Mouse (Mus musculus) heart, embryonic 15.5 days (tissue): ENCODE data around the gene Gskip. TPM values are rescaled to one million over a fixed set of nuclear protein-coding genes. Genes with fewer than 3 reads are reported as not detected.

Source experiments
- ATAC-seq: fragments of 200-750 bp; cut with Nextera tagmentation; replicated peaks from 2 replicates; pipeline ENCODE4 v1.8.0; 2017; ENCODE audit warnings: low read depth, moderate TSS enrichment; ENCODE audit not compliant: insufficient number of reproducible peaks, insufficient read depth, low FRiP score
- H3K27ac ChIP-seq: fragments of 300-500 bp; sonication (generic); 2 replicates; pipeline ENCODE4 v1.5.1; 2015; ENCODE audit warnings: mild to moderate bottlenecking, inconsistent platforms
- H3K27me3 ChIP-seq: fragments of 300-500 bp; sonication (generic); 2 replicates; pipeline ENCODE4 v1.6.1; 2015; ENCODE audit warnings: inconsistent platforms
- H3K36me3 ChIP-seq: fragments of 300-500 bp; sonication (generic); 2 replicates; pipeline ENCODE4 v1.6.1; 2015; ENCODE audit warnings: mild to moderate bottlenecking, inconsistent platforms
- H3K4me1 ChIP-seq: fragments of 300-500 bp; sonication (generic); replicated peaks from 2 replicates; pipeline ENCODE4 v1.6.1; 2015; ENCODE audit warnings: inconsistent platforms
- H3K4me2 ChIP-seq: fragments of 300-500 bp; sonication (generic); 2 replicates; pipeline ENCODE4 v1.6.1; 2015; ENCODE audit warnings: inconsistent platforms, mild to moderate bottlenecking, moderate library complexity
- H3K4me3 ChIP-seq: fragments of 300-500 bp; sonication (generic); 2 replicates; pipeline ENCODE4 v1.5.1; 2015; ENCODE audit warnings: mild to moderate bottlenecking, inconsistent platforms
- H3K9ac ChIP-seq: fragments of 300-500 bp; sonication (generic); 2 replicates; pipeline ENCODE4 v1.6.1; 2015; ENCODE audit warnings: mild to moderate bottlenecking, inconsistent platforms
- H3K9me3 ChIP-seq: fragments of 300-500 bp; sonication (generic); replicated peaks from 2 replicates; pipeline ENCODE4 v1.6.1; 2016; ENCODE audit warnings: inconsistent platforms
- WGBS: fragments of 180-500 bp; shearing (Covaris S2); methylation state at CpG from one replicate; pipeline ENCODE4 v1.1.7; 2015; ENCODE audit warnings: mixed read lengths; 5-methylcytosine and 5-hydroxymethylcytosine counted together
- polyA plus RNA-seq: library from polyadenylated mRNA; unstranded; fragments of >200 nt; fragmentation: Nextera tagmentation; extraction: Ambion mirVana; gene quantifications from 2 replicates; pipeline ENCODE4 v1.2.1, GENCODE M21; 2015

Gskip gene
- polyA plus RNA-seq, 1 experiment from 2014 or later: 19.9 TPM

DNA sequence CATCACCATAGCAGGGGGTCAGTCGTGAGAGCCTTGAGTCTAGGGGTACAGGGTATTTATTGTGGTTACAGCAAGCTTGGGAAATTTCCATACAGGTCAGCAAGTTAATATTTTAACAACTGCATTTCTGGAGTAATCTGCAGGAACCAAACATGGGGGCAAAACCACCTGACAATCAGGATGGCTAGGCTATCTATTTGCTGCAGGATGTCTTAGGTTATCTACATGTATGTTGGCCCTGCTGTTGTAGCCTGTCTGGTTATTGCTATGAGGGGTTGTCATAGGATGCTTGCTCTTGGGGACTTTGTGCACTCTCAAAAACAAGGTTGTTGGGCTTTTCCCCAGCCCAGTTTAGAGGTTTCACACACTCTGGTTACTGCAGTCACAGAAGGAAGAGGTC lies 40.0 kb downstream of the Gskip start:
- no peaks in the 10 kb centered on the region for H3K4me1 ChIP-seq
- no peak overlapping the region for H3K27ac ChIP-seq
- ATAC-seq: no peak
- no peaks in the 10 kb centered on the region for H3K9me3 ChIP-seq
- H3K36me3 ChIP-seq: no peaks in the 10 kb centered on the region
- H3K27me3 ChIP-seq: 0 out of 2 replicates have a peak, but pooled peaks cover 3% of the 10 kb centered on the region
- WGBS: 42% methylated on average over 1 of the region's 1 CpGs
- no peak overlapping the region for H3K9ac ChIP-seq
- H3K4me2 ChIP-seq: no peak overlapping the region
- H3K4me3 ChIP-seq: no peak overlapping the region

DNA sequence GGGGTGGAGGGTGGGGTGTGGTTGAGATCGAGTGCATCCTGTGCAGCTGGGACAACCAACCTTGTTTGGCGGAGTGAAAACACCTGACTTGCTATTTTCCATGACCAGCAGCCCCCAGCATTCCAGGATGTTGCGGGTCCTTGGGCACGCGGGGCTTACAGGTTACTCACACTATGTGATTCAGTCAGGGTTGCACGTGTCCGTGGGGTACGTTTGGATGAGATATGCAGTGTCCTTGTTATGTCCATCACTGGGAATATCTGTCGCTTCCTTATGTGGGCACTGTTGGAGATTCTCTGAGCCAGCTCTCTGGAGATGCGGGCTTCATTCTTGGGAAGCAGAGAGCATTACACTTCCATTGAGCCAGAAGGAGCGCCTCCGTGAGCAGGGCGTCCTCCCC lies 41.1 kb downstream of the Gskip start:
- no peak overlapping the region for H3K27ac ChIP-seq
- 71% methylated on average over 13 of the region's 13 CpGs for WGBS
- H3K4me3 ChIP-seq: no peak overlapping the region
- H3K36me3 ChIP-seq: no peaks in the 10 kb centered on the region
- no peaks in the 10 kb centered on the region for H3K9me3 ChIP-seq
- no peak for ATAC-seq
- H3K9ac ChIP-seq: no peak overlapping the region
- H3K4me2 ChIP-seq: no peak overlapping the region
- no peaks in the 10 kb centered on the region for H3K4me1 ChIP-seq
- 0 out of 2 replicates have a peak, but pooled peaks cover 3% of the 10 kb centered on the region for H3K27me3 ChIP-seq

DNA sequence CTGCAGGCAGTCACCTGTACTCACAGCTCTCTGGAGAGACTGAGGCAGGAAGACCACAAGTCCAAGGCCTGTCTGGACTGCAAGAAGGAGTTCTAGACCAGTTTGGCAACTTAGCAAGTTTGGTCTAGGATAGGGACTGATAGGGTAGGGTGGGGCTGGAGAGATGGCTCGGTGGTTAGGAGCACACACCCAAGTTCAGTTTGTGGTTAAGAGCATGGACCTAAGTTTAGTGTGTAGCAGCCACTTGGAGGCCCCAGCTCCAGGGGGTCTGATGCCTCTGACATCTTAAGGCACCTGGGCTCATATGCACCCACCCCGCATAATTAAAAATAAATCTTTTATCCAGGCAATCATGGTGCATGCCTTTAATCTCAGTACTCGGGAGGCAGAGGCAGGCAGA lies 42.6 kb downstream of the Gskip start:
- 80% methylated on average over 3 of the region's 3 CpGs for WGBS
- no peak overlapping the region for H3K4me3 ChIP-seq
- no peak overlapping the region for H3K27ac ChIP-seq

DNA sequence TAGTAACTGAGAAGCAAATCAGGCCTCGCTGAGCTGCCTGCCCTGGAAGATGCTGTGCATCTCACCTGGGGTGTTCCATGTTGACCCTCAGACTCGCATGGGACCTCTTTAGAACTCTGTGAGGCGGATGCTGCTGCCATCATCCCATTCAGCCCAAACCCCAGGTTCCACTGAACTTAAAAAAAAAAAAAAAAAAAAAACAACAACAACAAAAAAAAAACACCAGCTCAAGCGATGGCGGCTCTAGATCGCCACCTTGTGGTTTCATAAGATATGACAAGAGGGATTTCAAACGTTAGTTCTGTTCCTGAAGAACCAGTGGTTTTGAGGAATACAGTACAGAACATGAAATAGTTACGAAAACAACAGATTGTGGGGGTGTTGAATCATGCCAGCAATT lies 43.3 kb downstream of the Gskip start:
- Histone ChIP-seq H3K27ac (no peak overlapping the region), H3K27me3 (no peaks in the 10 kb centered on the region), H3K9me3 (no peaks in the 10 kb centered on the region), H3K9ac (no peak overlapping the region), H3K36me3 (no peaks in the 10 kb centered on the region), H3K4me2 (no peak overlapping the region), H3K4me3 (no peak overlapping the region), H3K4me1 (no peaks in the 10 kb centered on the region)
- no peak for ATAC-seq
- WGBS: 27% methylated on average over 8 of the region's 8 CpGs

More for the DNA sequence above, 42.6 kb downstream of the Gskip start:
- ATAC-seq: no peak
- Histone ChIP-seq H3K4me1 (no peaks in the 10 kb centered on the region), H3K9ac (no peak overlapping the region), H3K36me3 (no peaks in the 10 kb centered on the region), H3K9me3 (no peaks in the 10 kb centered on the region), H3K4me2 (no peak overlapping the region), H3K27me3 (0 out of 2 replicates have a peak, but pooled peaks cover 3% of the 10 kb centered on the region)

DNA sequence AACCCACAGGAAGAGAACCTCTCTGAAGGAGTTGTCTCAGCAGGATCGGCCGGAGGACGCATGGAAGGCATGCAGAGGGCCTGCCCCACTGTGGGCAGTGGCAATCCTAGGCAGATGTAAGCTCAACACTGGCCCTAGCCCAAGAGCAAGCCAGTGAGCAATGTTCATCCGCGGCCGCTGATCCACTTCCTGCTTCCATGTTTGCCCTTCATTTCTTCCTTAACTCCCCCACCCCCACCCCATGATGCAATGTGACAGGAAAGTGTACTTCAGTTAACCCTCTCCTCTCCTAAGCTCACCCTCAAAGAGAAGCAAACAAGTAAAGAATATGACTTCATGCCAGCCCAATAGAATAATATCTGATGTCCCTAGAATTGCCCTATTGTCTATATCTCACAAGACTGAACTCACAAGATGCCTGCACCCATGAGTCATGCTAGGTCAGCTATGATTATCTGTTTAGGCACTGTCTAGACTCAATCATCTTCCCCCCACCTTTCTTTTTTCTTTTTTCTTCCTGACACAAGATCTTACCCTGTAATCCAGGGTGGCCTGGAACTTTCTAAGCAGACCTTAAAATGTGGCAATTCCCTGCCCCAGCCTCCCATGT lies 46.3 kb downstream of the Gskip start:
- ATAC-seq: no peak
- no peak overlapping the region for H3K4me3 ChIP-seq
- H3K4me1 ChIP-seq: no peaks in the 10 kb centered on the region
- H3K9me3 ChIP-seq: no peaks in the 10 kb centered on the region
- no peaks in the 10 kb centered on the region for H3K36me3 ChIP-seq
- no peak overlapping the region for H3K9ac ChIP-seq
- H3K27ac ChIP-seq: no peak overlapping the region
- H3K4me2 ChIP-seq: no peak overlapping the region
- WGBS: 74% methylated on average over 6 of the region's 6 CpGs
- H3K27me3 ChIP-seq: no peaks in the 10 kb centered on the region

DNA sequence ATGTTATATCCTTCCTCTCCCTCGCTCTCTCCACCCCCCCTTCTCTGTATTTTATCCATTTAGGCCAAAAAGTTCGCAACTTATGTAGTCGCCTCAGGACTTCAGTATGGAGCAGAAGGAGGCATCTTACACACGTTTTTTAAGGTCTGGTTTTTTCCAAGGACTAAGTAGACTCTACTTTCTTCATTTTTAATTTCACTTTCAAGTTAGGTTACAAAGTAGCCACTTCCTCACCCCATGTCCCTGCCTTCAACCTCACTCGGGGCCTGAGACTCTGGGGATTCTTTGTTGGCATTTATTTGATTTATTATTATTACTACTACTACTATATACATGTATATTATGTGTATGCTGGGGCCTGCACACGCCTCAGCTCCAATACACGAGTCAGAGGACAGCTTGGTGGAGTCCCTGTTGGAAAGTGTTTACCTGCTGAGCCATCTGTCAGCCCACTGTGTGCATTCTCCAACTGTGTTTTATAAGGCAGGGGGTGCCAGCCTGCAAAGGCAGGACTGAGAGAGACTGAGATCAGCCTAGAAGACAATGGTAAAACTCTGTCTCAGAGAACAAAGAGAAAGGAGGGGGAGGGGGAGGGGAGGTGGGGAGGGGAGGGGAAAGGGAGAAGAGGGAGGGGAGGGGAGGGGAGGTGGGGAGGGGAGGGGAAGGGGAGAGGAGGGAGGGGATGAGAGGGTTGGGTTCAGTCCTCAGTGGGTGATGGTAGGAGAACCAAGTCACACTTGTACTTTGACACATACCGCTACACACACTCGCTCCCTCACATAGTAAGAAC lies 48.9 kb downstream of the Gskip start:
- Histone ChIP-seq H3K4me1 (no peaks in the 10 kb centered on the region), H3K36me3 (no peaks in the 10 kb centered on the region), H3K27me3 (no peaks in the 10 kb centered on the region), H3K9me3 (no peaks in the 10 kb centered on the region), H3K27ac (no peak overlapping the region), H3K4me2 (no peak overlapping the region), H3K4me3 (no peak overlapping the region), H3K9ac (no peak overlapping the region)
- ATAC-seq: no peak
- 76% methylated on average over 9 of the region's 9 CpGs for WGBS

DNA sequence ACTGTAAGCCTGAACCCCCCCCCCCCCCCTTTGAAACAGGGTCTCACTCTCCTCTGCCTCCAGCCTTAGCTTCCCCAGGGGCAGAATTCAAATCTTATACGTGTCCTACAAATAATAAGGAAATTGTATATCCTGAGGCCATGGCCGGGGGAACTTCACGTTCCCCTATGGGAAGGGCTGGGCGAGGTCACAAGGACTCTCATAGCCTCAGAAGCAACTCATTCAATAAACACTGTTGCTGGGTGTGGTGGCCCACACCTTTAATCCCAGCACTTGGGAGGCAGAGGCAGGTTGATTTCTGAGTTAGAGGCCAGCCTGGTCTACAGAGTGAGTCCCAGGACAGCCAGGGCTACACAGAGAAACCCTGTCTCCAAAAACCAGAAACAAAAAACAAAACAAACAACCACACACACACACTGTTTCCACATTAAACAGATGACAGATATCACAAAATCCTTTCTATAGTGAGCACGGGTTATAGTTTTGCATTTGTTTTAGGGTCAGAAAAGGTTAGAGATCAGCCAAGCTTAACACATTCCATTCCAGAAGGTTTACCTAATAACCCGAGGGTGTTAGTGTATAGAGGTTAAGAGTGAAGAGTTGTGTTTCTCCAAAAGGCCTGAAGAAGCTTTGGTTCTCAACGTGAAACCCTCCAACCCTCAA lies 50.7 kb downstream of the Gskip start:
- ATAC-seq: no peak
- Histone ChIP-seq H3K36me3 (no peaks in the 10 kb centered on the region), H3K9me3 (no peaks in the 10 kb centered on the region), H3K4me1 (no peaks in the 10 kb centered on the region), H3K4me2 (no peak overlapping the region), H3K9ac (no peak overlapping the region), H3K27me3 (no peaks in the 10 kb centered on the region), H3K27ac (no peak overlapping the region), H3K4me3 (no peak overlapping the region)
- WGBS: 78% methylated on average over 7 of the region's 7 CpGs

DNA sequence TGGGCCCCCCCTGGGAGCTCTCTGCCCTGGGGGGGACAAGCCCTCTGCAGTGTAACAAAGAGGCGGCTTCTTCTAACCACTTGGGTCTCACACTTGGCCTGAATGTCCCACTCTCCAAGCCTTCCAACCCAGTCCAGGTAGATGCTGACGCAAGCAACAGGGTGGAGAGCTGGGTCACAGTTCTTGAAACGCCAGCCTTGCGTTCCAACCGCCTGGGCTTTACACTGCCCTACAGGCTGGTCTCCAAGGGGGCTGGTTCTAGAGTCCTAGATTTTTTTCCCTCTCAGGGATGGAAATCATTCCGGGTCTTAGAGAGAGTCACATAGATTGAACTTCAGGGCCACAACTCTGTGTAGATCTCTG lies 51.2 kb downstream of the Gskip start:
- no peak for ATAC-seq
- Histone ChIP-seq H3K4me2 (no peak overlapping the region), H3K9ac (no peak overlapping the region), H3K4me3 (no peak overlapping the region), H3K27me3 (no peaks in the 10 kb centered on the region), H3K27ac (no peak overlapping the region), H3K36me3 (no peaks in the 10 kb centered on the region), H3K4me1 (no peaks in the 10 kb centered on the region), H3K9me3 (no peaks in the 10 kb centered on the region)
- WGBS: 77% methylated on average over 6 of the region's 6 CpGs

DNA sequence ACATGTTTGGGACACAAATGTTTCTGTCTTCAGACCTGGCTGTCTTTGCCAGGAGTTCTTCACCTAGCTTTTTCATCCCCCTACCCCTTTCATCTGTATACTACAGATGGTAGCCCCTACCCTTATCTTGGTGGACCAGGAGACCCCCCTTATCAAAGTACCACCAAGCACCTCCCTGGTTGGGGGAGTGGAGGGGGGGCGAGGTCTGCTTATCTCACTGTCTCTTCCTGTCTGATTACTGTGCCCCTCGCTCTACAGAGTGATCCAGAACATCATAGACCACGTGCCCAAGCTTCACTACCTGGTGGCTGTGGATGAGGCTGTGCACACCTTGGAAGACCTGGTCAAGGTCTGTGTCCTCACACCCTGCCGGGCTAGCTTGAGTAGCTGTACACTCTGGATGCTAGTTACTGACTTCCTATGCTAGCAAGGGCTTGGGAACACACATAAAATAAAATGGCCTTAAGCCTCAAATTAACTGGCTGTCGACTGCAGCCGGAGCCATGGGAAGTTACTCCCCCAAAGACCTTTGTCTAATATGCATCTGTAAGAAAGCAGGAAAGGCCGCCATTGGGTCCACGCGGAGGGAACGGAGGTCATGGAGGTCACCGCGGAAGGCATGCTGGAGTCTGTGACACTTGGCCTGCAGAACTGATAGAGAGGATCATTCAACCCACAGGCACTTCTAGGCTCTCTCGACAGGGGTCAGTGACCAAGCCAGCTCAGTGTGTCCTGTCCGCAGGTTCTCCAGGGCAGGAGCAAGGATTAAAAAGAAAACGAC lies 53.9 kb downstream of the Gskip start:
- WGBS: 66% methylated on average over 15 of the region's 15 CpGs
- Histone ChIP-seq H3K4me3 (no peak overlapping the region), H3K36me3 (no peaks in the 10 kb centered on the region), H3K9me3 (no peaks in the 10 kb centered on the region), H3K4me1 (no peaks in the 10 kb centered on the region), H3K27me3 (no peaks in the 10 kb centered on the region), H3K27ac (no peak overlapping the region), H3K9ac (no peak overlapping the region), H3K4me2 (no peak overlapping the region)
- ATAC-seq: no peak

DNA sequence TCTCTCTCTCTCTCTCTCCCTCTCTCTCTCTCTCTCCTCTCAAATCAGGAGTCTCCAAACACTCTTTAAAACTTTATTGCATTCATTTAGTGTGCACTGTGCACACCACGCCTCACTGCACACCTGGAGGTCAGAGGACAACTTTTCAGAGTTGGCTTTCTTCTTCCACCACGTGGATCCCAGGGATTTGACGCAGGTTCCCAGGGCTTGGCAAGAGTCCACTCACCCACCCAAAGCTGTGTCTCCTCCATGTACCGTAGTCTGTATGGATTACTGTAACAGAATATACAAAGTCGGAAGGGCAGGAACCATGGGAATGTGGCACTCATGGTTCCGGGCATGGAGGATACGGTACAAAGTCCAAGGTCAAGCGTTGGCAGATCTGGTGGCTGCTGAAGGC lies 55.0 kb downstream of the Gskip start:
- H3K27ac ChIP-seq: no peak overlapping the region
- no peaks in the 10 kb centered on the region for H3K36me3 ChIP-seq
- no peak for ATAC-seq
- 84% methylated on average over 8 of the region's 8 CpGs for WGBS
- no peak overlapping the region for H3K4me3 ChIP-seq
- H3K9me3 ChIP-seq: no peaks in the 10 kb centered on the region
- no peak overlapping the region for H3K4me2 ChIP-seq
- no peaks in the 10 kb centered on the region for H3K4me1 ChIP-seq
- no peak overlapping the region for H3K9ac ChIP-seq
- H3K27me3 ChIP-seq: no peaks in the 10 kb centered on the region

DNA sequence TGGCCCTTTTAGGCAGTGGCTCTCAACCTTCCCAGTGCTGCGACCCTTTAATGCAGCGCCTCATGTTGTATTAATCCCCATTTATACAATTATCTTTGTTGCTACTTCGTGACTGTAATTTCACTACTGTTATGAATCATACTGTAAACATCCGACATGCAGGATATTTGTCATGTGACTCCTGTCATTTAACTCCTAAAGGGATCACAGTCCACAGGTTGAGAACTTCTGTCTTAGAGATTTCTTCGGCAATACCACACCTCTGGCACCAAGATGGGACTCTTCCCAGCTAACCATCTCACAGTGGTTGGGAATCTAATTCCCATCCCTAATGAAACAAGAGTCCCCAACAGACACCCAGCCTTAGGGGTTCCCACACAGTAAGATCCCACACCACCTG lies 63.5 kb downstream of the Gskip start:
- Histone ChIP-seq H3K4me2 (no peak overlapping the region), H3K9me3 (no peaks in the 10 kb centered on the region), H3K27ac (no peak overlapping the region), H3K4me1 (peaks cover 3% of the 10 kb centered on the region; the same call in 1 of the 2 replicates), H3K9ac (no peak overlapping the region), H3K4me3 (no peak overlapping the region), H3K36me3 (no peaks in the 10 kb centered on the region), H3K27me3 (no peaks in the 10 kb centered on the region)
- no peak for ATAC-seq
- WGBS: 75% methylated on average over 5 of the region's 5 CpGs
